Mouse (Mus musculus): ENCODE data around the gene Ptpn12.

GRCm38 (mm10) chr5:20990062-20990809 lies 65.5 kb downstream of the Ptpn12 start:
- TF ChIP-seq CTCF (IDR thresholded peaks at IDR 0.05; ENCODE audit: low read depth) (no peak), EP300 (IDR thresholded peaks at IDR 0.05; ENCODE audit: low read depth) (no peak)

Data from heart, postnatal 0 days (tissue).